Mouse (Mus musculus) inflammation-experienced regulatory T-cells, adult 6 months (primary cell): ENCODE measurements around the gene Eps8l2. TPM values are rescaled to one million over a fixed set of nuclear protein-coding genes. Genes with fewer than 3 reads are reported as not detected.

Source experiments
- polyA plus RNA-seq, 3 experiments: library from polyadenylated mRNA; unstranded; fragments of 100-300 nt; shearing (Covaris generic); gene quantifications; one replicate each; pipeline ENCODE4 v1.2.1; 2017

Gene Eps8l2
- polyA plus RNA-seq, 3 experiments from 2014 or later = not detected

Other genes starting within 250 kb of the Eps8l2 start
- gene Sigirr, start 238.3 kb upstream of the Eps8l2 start, polyA plus RNA-seq = 100 to 1,000 TPM; 149 to 208 (median 206) TPM
- not detected for gene Ano9, start 221.1 kb upstream of the Eps8l2 start, polyA plus RNA-seq
- gene Ptdss2, start 216.5 kb upstream of the Eps8l2 start, polyA plus RNA-seq = 1 to 10 TPM; 6.2 to 9.3 (median 7.0) TPM
- 100 to 1,000 TPM; 135 to 147 (median 143) TPM for gene Rnh1, start 166.0 kb upstream of the Eps8l2 start, polyA plus RNA-seq
- 1 to 10 TPM; 1.5 to 6.2 (median 4.6) TPM for gene Hras, start 144.9 kb upstream of the Eps8l2 start, polyA plus RNA-seq
- 1 to 10 TPM; 1.3 to 2.2 (median 1.7) TPM for gene Lrrc56, start 144.7 kb upstream of the Eps8l2 start, polyA plus RNA-seq
- gene Lmntd2, start 124.8 kb upstream of the Eps8l2 start, polyA plus RNA-seq = 10 to 100 TPM in 1 of 3 experiments, 1 to 10 TPM in 2; 4.6 to 11.3 (median 8.5) TPM
- gene Rassf7, start 123.0 kb upstream of the Eps8l2 start, polyA plus RNA-seq = 10 to 100 TPM in 2 of 3 experiments, 1 to 10 TPM in 1; 9.2 to 15.0 (median 13.7) TPM
- gene Phrf1, start 110.1 kb upstream of the Eps8l2 start, polyA plus RNA-seq = 10 to 100 TPM; 40.5 to 51.6 (median 46.7) TPM
- 100 to 1,000 TPM in 2 of 3 experiments, 10 to 100 TPM in 1; 95.5 to 112 (median 100) TPM for gene Irf7, start 72.4 kb upstream of the Eps8l2 start, polyA plus RNA-seq
- gene Cdhr5, start 62.1 kb upstream of the Eps8l2 start, polyA plus RNA-seq = not detected
- gene Sct, start 59.7 kb upstream of the Eps8l2 start, polyA plus RNA-seq = not detected
- gene Drd4, start 46.9 kb upstream of the Eps8l2 start, polyA plus RNA-seq = not detected
- gene Deaf1, start 11.2 kb upstream of the Eps8l2 start, polyA plus RNA-seq = 10 to 100 TPM; 17.6 to 37.9 (median 34.6) TPM
- gene Tmem80, start 11.1 kb upstream of the Eps8l2 start, polyA plus RNA-seq = 10 to 100 TPM; 27.1 to 41.1 (median 39.1) TPM
- 100 to 1,000 TPM; 271 to 329 (median 303) TPM for gene Taldo1, start 53.3 kb downstream of the Eps8l2 start, polyA plus RNA-seq
- gene Gatd1, start 75.3 kb downstream of the Eps8l2 start, polyA plus RNA-seq = 100 to 1,000 TPM in 1 of 3 experiments, 10 to 100 TPM in 2; 70.1 to 108 (median 91.4) TPM
- 1 to 10 TPM in 1 of 3 experiments, not detected in 2; 1.7 TPM for gene Cend1, start 90.6 kb downstream of the Eps8l2 start, polyA plus RNA-seq
- gene Slc25a22, start 99.0 kb downstream of the Eps8l2 start, polyA plus RNA-seq = 10 to 100 TPM; 31.4 to 50.6 (median 32.0) TPM
- gene Pidd1, start 105.1 kb downstream of the Eps8l2 start, polyA plus RNA-seq = 10 to 100 TPM in 2 of 3 experiments, 1 to 10 TPM in 1; 5.8 to 11.5 (median 10.3) TPM
- gene Rplp2, start 108.5 kb downstream of the Eps8l2 start, polyA plus RNA-seq = 1,000 to 10,000 TPM; 2,239 to 3,896 (median 3,389) TPM
- gene Pnpla2, start 116.3 kb downstream of the Eps8l2 start, polyA plus RNA-seq = 10 to 100 TPM; 49.4 to 68.0 (median 63.9) TPM
- not detected for gene Cracr2b, start 122.2 kb downstream of the Eps8l2 start, polyA plus RNA-seq
- 1 to 10 TPM; 6.0 to 8.7 (median 8.5) TPM for gene Cd151, start 128.5 kb downstream of the Eps8l2 start, polyA plus RNA-seq
- 10 to 100 TPM; 15.7 to 24.9 (median 19.9) TPM for gene Polr2l, start 136.3 kb downstream of the Eps8l2 start, polyA plus RNA-seq
- gene Tspan4, start 136.4 kb downstream of the Eps8l2 start, polyA plus RNA-seq = 1 to 10 TPM; 1.8 to 3.0 (median 2.4) TPM
- gene Chid1, start 201.0 kb downstream of the Eps8l2 start, polyA plus RNA-seq = 10 to 100 TPM; 13.2 to 23.6 (median 14.6) TPM
- 10 to 100 TPM; 12.5 to 16.5 (median 13.6) TPM for gene Ap2a2, start 223.3 kb downstream of the Eps8l2 start, polyA plus RNA-seq